Mouse (Mus musculus): Measurements from ENCODE around the gene Spsb2. TPM values are rescaled to one million over a fixed set of nuclear protein-coding genes. Genes with fewer than 3 reads are reported as not detected.
"Not testable (repeated sequence)": the region's sequence is repeated elsewhere in the genome, so short reads cannot be mapped to it uniquely, and the experiment has no call there.

Gene Spsb2
- polyA plus RNA-seq, 1 experiment = 22.4 TPM

DNA sequence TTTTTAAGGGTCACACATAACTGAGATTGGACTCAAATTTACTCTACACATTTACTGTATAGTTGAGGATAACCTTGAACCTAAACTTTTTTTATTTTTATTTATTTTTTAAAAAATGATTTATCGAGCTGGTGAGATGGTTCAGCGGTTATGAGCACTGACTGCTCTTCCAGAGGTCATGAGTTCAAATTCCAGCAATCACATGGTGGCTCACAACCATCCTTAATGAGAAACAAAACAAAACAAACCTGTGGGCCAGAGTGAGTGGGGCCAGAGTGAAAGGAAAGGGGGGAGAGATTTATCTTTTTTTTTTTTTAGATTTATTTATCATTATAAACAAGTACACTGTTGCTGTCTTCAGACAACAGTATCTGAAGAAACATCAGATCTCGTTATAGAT lies 16.6 kb upstream of the Spsb2 start:
- 78% methylated on average over 3 of the region's 3 CpGs for WGBS
- H3K4me1 ChIP-seq (ENCODE audit: control insufficient read depth, insufficient read depth, low read length) = no peaks in the 10 kb centered on the region
- no peak overlapping the region for H3K4me3 ChIP-seq (replicated peaks; ENCODE audit: extremely low read depth, low read depth, low read length)
- TF ChIP-seq CTCF (IDR thresholded peaks at IDR 0.05; ENCODE audit: insufficient read depth, low read length) (no peak), POLR2A (IDR thresholded peaks at IDR 0.05; ENCODE audit: borderline replicate concordance, extremely low read depth, low read depth, low read length) (no peak)
- DNase-seq = no peak

GRCm38 (mm10) chr6:124795781-124796180 lies 12.7 kb upstream of the Spsb2 start:
- TF ChIP-seq POLR2A (IDR thresholded peaks at IDR 0.05; ENCODE audit: borderline replicate concordance, extremely low read depth, low read depth, low read length) = no peak
- no peak for TF ChIP-seq CTCF (IDR thresholded peaks at IDR 0.05; ENCODE audit: insufficient read depth, low read length)
- no peak for DNase-seq
- 81% methylated on average over 4 of the region's 4 CpGs for WGBS
- no peaks in the 10 kb centered on the region for H3K4me1 ChIP-seq (ENCODE audit: control insufficient read depth, insufficient read depth, low read length)
- no peak overlapping the region for H3K4me3 ChIP-seq (replicated peaks; ENCODE audit: extremely low read depth, low read depth, low read length)

- Histone ChIP-seq H3K4me1 (ENCODE audit: control insufficient read depth, insufficient read depth, low read length) (no peaks in the 10 kb centered on the region), H3K4me3 (replicated peaks; ENCODE audit: extremely low read depth, low read depth, low read length) (no peak overlapping the region)
- no peak for DNase-seq
- WGBS = 76% methylated on average over 2 of the region's 2 CpGs
- TF ChIP-seq POLR2A (IDR thresholded peaks at IDR 0.05; ENCODE audit: borderline replicate concordance, extremely low read depth, low read depth, low read length) = no peak
- TF ChIP-seq CTCF (IDR thresholded peaks at IDR 0.05; ENCODE audit: insufficient read depth, low read length) = no peak
These were observed 12.3 kb upstream of the Spsb2 start for GRCm38 (mm10) chr6:124796200-124796599.

GRCm38 (mm10) chr6:124802400-124802799 lies 6.1 kb upstream of the Spsb2 start:
- WGBS = 19% methylated on average over 6 of the region's 9 CpGs
- H3K4me3 ChIP-seq (replicated peaks; ENCODE audit: extremely low read depth, low read depth, low read length); DNase-seq; H3K4me1 ChIP-seq (ENCODE audit: control insufficient read depth, insufficient read depth, low read length): not testable (repeated sequence)

DNA sequence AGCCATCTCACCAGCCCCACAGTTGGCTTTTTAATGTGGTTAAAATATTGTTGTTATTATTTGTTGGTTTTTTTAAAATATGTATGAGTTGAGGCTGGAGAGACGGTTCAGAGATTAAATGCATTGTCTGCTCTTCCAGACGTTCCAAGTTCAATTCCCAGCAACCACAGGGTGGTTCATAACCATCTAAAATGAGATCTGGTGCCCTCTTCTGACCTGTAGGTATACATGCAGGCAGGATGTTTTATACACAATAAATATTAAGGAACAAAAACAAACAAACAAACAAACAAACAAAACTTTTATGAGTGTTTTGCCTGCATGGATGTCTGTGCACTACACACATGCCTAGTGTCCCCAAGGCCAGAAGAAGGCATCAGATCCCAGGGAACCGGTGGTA lies 5.4 kb upstream of the Spsb2 start:
- Histone ChIP-seq H3K4me3 (replicated peaks; ENCODE audit: extremely low read depth, low read depth, low read length) (no peak overlapping the region), H3K4me1 (ENCODE audit: control insufficient read depth, insufficient read depth, low read length) (peaks cover 7% of the 10 kb centered on the region; the same call in 1 of the 2 replicates)
- TF ChIP-seq POLR2A (IDR thresholded peaks at IDR 0.05; ENCODE audit: borderline replicate concordance, extremely low read depth, low read depth, low read length) = no peak
- no peak for TF ChIP-seq CTCF (IDR thresholded peaks at IDR 0.05; ENCODE audit: insufficient read depth, low read length)
- 81% methylated on average over 3 of the region's 3 CpGs for WGBS
- DNase-seq = no peak

GRCm38 (mm10) chr6:124803691-124804090 lies 4.8 kb upstream of the Spsb2 start:
- not testable (repeated sequence) for DNase-seq; H3K4me3 ChIP-seq (replicated peaks; ENCODE audit: extremely low read depth, low read depth, low read length)
- H3K4me1 ChIP-seq (ENCODE audit: control insufficient read depth, insufficient read depth, low read length) = peaks cover 10% of the 10 kb centered on the region; the same call in 1 of the 2 replicates
- WGBS = 96% methylated on average over 4 of the region's 4 CpGs

DNA sequence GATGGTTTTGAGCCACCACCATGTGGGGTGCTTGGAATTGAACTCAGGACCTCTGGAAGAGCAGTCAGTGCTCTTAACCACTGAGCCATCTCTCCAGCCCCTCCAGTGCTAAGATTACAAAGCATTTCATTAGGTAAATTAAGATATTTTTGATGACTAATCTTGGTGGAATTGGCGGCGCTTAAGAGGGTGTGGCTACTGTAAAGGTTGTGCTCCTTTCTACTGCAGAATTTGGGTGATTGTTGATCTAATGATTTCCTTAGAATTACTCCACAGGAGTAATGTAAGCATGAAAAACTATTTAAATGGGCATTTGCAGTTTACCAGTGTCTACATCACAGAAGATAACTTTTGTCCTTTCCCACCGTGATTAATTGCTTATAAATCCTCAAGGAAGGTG lies 4.1 kb upstream of the Spsb2 start:
- peaks cover 10% of the 10 kb centered on the region; the same call in 1 of the 2 replicates for H3K4me1 ChIP-seq (ENCODE audit: control insufficient read depth, insufficient read depth, low read length)
- WGBS = 79% methylated on average over 3 of the region's 3 CpGs
- TF ChIP-seq CTCF (IDR thresholded peaks at IDR 0.05; ENCODE audit: insufficient read depth, low read length) (no peak), POLR2A (IDR thresholded peaks at IDR 0.05; ENCODE audit: borderline replicate concordance, extremely low read depth, low read depth, low read length) (no peak)

GRCm38 (mm10) chr6:124805341-124806321 lies 2.8 kb upstream of the Spsb2 start:
- TF ChIP-seq POLR2A (IDR thresholded peaks at IDR 0.05; ENCODE audit: borderline replicate concordance, extremely low read depth, low read depth, low read length) (peak; percentile 89; the same call in 1 of the 2 replicates), CTCF (IDR thresholded peaks at IDR 0.05; ENCODE audit: insufficient read depth, low read length) (no peak)
- Histone ChIP-seq H3K4me1 (ENCODE audit: control insufficient read depth, insufficient read depth, low read length) (peaks cover 14% of the 10 kb centered on the region), H3K4me3 (replicated peaks; ENCODE audit: extremely low read depth, low read depth, low read length) (peak overlapping the region; percentile 61)
- peak; percentile 92 for DNase-seq
- WGBS = 3% methylated on average over 34 of the region's 34 CpGs

More for the DNA sequence above, 4.1 kb upstream of the Spsb2 start:
- no peak overlapping the region for H3K4me3 ChIP-seq (replicated peaks; ENCODE audit: extremely low read depth, low read depth, low read length)
- no peak for DNase-seq

- DNase-seq = no peak
- Histone ChIP-seq H3K4me1 (ENCODE audit: control insufficient read depth, insufficient read depth, low read length) (peaks cover 14% of the 10 kb centered on the region), H3K4me3 (replicated peaks; ENCODE audit: extremely low read depth, low read depth, low read length) (no peak overlapping the region)
- TF ChIP-seq POLR2A (IDR thresholded peaks at IDR 0.05; ENCODE audit: borderline replicate concordance, extremely low read depth, low read depth, low read length) (no peak), CTCF (IDR thresholded peaks at IDR 0.05; ENCODE audit: insufficient read depth, low read length) (no peak)
- 82% methylated on average over 7 of the region's 7 CpGs for WGBS
These were observed 1.9 kb upstream of the Spsb2 start for GRCm38 (mm10) chr6:124806446-124807140.

DNA sequence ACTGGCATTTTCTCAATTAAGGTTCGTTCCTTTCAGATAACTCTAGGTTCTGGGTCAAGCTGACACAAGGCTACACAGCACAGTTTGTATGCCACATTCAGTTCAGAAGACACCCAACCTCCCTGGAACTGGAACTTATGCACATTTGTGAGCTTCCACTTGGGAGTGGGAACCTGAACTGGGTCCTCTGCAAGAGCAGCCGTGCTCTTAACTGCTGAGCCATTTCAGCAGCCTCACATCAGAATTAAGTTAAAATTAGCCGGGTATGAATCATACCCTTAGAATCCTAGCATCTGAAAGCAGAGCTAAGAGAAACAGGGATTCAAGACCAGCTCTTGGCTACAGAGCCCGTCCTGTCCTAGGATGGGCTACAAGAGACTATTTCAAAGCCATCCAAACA lies 1.1 kb upstream of the Spsb2 start:
- Histone ChIP-seq H3K4me1 (ENCODE audit: control insufficient read depth, insufficient read depth, low read length) (peaks cover 14% of the 10 kb centered on the region), H3K4me3 (replicated peaks; ENCODE audit: extremely low read depth, low read depth, low read length) (no peak overlapping the region)
- 68% methylated on average over 4 of the region's 4 CpGs for WGBS
- DNase-seq = no peak
- no peak for TF ChIP-seq POLR2A (IDR thresholded peaks at IDR 0.05; ENCODE audit: borderline replicate concordance, extremely low read depth, low read depth, low read length)
- no peak for TF ChIP-seq CTCF (IDR thresholded peaks at IDR 0.05; ENCODE audit: insufficient read depth, low read length)

Data from lung, adult 2 months (tissue).